Mouse (Mus musculus) stomach, embryonic 14.5 days (tissue): Measurements from ENCODE around the gene 4930518I15Rik. TPM values are rescaled to one million over a fixed set of nuclear protein-coding genes. Genes with fewer than 3 reads are reported as not detected.
A peak's percentile ranks its signal among the peaks of the same experiment; 100 is the strongest.

ENCODE experiments used
- ATAC-seq: fragments of 200-750 bp; cut with Nextera tagmentation; 2 replicates; pipeline ENCODE4 v1.8.0; 2017; ENCODE audit warnings: low read depth, moderate TSS enrichment; ENCODE audit not compliant: insufficient number of reproducible peaks, insufficient read depth, low FRiP score
- H3K27ac ChIP-seq: fragments of 300-500 bp; sonication (generic); 2 replicates; pipeline ENCODE4 v1.5.1; 2014; ENCODE audit warnings: mild to moderate bottlenecking, low read length, moderate library complexity, mixed read lengths
- H3K27me3 ChIP-seq: fragments of 300-500 bp; sonication (generic); 2 replicates; pipeline ENCODE4 v1.6.1; 2014; ENCODE audit warnings: low read length, control low read depth, mixed read lengths; ENCODE audit not compliant: control insufficient read depth, insufficient read depth
- H3K36me3 ChIP-seq: fragments of 300-500 bp; sonication (generic); 2 replicates; pipeline ENCODE4 v1.6.1; 2014; ENCODE audit warnings: mild to moderate bottlenecking, control low read depth, low read length, moderate library complexity, mixed read lengths; ENCODE audit not compliant: control insufficient read depth, insufficient read depth
- H3K4me1 ChIP-seq: fragments of 300-500 bp; sonication (generic); 2 replicates; pipeline ENCODE4 v1.6.1; 2014; ENCODE audit warnings: low read length, control low read depth, mixed read lengths; ENCODE audit not compliant: control insufficient read depth, insufficient read depth
- H3K4me2 ChIP-seq: fragments of 300-500 bp; sonication (generic); replicated peaks from 2 replicates; pipeline ENCODE4 v1.6.1; 2014; ENCODE audit warnings: low read depth, low read length, control low read depth
- H3K4me3 ChIP-seq: fragments of 300-500 bp; sonication (generic); 2 replicates; pipeline ENCODE4 v1.5.1; 2014; ENCODE audit warnings: low read depth, low read length, control low read depth
- H3K9ac ChIP-seq: fragments of 300-500 bp; sonication (generic); replicated peaks from 2 replicates; pipeline ENCODE4 v1.6.1; 2014; ENCODE audit warnings: low read depth, mild to moderate bottlenecking, control low read depth, low read length, moderate library complexity, mixed read lengths
- H3K9me3 ChIP-seq: fragments of 300-500 bp; sonication (generic); 2 replicates; pipeline ENCODE4 v1.6.1; 2016; ENCODE audit warnings: low read depth, low read length, control low read depth; ENCODE audit not compliant: control insufficient read depth
- WGBS: fragments of 180-500 bp; shearing (Covaris S2); extraction: QIAGEN DNeasy Blood & Tissue Kit; methylation state at CpG from one replicate; pipeline ENCODE4 v1.1.7; 2014; 5-methylcytosine and 5-hydroxymethylcytosine counted together
- polyA plus RNA-seq: library from polyadenylated mRNA; unstranded; fragments of >200 nt; fragmentation: Nextera tagmentation; extraction: Ambion mirVana; gene quantifications from 2 replicates; pipeline ENCODE4 v1.2.1, GENCODE M21; 2014

Gene 4930518I15Rik
- polyA plus RNA-seq, 1 experiment from 2014 or later, result 9.1 TPM

- Histone ChIP-seq H3K4me1 (peaks cover 54% of the 10 kb centered on the region), H3K4me2 (peak overlapping the region; percentile 71), H3K27ac (peak overlapping the region; percentile 40; the same call in 1 of the 2 replicates), H3K9ac (no peak overlapping the region), H3K4me3 (no peak overlapping the region), H3K27me3 (no peaks in the 10 kb centered on the region), H3K9me3 (no peaks in the 10 kb centered on the region), H3K36me3 (peaks cover 38% of the 10 kb centered on the region)
- no peak for ATAC-seq
- 62% methylated on average over 10 of the region's 10 CpGs for WGBS
These were observed 14.4 kb downstream of the 4930518I15Rik start for GRCm38 (mm10) chr2:156843331-156843730.

- ATAC-seq, result no peak
- H3K36me3 ChIP-seq, result peaks cover 32% of the 10 kb centered on the region
- peak overlapping the region; percentile 92 for H3K4me3 ChIP-seq
- H3K9me3 ChIP-seq, result no peaks in the 10 kb centered on the region
- peak overlapping the region; percentile 71 for H3K4me2 ChIP-seq
- H3K27me3 ChIP-seq, result no peaks in the 10 kb centered on the region
- peak overlapping the region; percentile 98 for H3K27ac ChIP-seq
- peaks cover 52% of the 10 kb centered on the region for H3K4me1 ChIP-seq
- 7% methylated on average over 11 of the region's 11 CpGs for WGBS
- no peak overlapping the region; the same call in 1 of the 2 replicates for H3K9ac ChIP-seq
These were observed 15.0 kb downstream of the 4930518I15Rik start for GRCm38 (mm10) chr2:156842711-156843110.

GRCm38 (mm10) chr2:156841841-156842706 lies 15.7 kb downstream of the 4930518I15Rik start:
- peak; percentile 0; the same call in 1 of the 2 replicates for ATAC-seq
- H3K36me3 ChIP-seq, result peaks cover 26% of the 10 kb centered on the region
- H3K4me2 ChIP-seq, result peak overlapping the region; percentile 71
- no peaks in the 10 kb centered on the region for H3K27me3 ChIP-seq
- peaks cover 50% of the 10 kb centered on the region for H3K4me1 ChIP-seq
- H3K27ac ChIP-seq, result peak overlapping the region; percentile 98
- 2% methylated on average over 20 of the region's 20 CpGs for WGBS
- peak overlapping the region; percentile 86 for H3K9ac ChIP-seq
- H3K4me3 ChIP-seq, result peak overlapping the region; percentile 92
- H3K9me3 ChIP-seq, result no peaks in the 10 kb centered on the region

GRCm38 (mm10) chr2:156841028-156841840 lies 16.5 kb downstream of the 4930518I15Rik start:
- Histone ChIP-seq H3K36me3 (peaks cover 25% of the 10 kb centered on the region), H3K27ac (peak overlapping the region; percentile 98), H3K4me1 (peaks cover 50% of the 10 kb centered on the region), H3K9ac (peak overlapping the region; percentile 86), H3K4me3 (peak overlapping the region; percentile 92), H3K9me3 (no peaks in the 10 kb centered on the region), H3K4me2 (peak overlapping the region; percentile 71), H3K27me3 (no peaks in the 10 kb centered on the region)
- under 1% methylated on average over 41 of the region's 42 CpGs for WGBS
- peak; percentile 8; the same call in 1 of the 2 replicates for ATAC-seq

GRCm38 (mm10) chr2:156840301-156841027 lies 17.3 kb downstream of the 4930518I15Rik start:
- peak; percentile 28 for ATAC-seq
- peak overlapping the region; percentile 92 for H3K4me3 ChIP-seq
- H3K4me1 ChIP-seq, result peaks cover 48% of the 10 kb centered on the region
- no peaks in the 10 kb centered on the region for H3K27me3 ChIP-seq
- WGBS, result under 1% methylated on average over 66 of the region's 79 CpGs
- peak overlapping the region; percentile 98 for H3K27ac ChIP-seq
- no peaks in the 10 kb centered on the region for H3K9me3 ChIP-seq
- peak overlapping the region; percentile 71 for H3K4me2 ChIP-seq
- peak overlapping the region; percentile 86 for H3K9ac ChIP-seq
- peaks cover 20% of the 10 kb centered on the region for H3K36me3 ChIP-seq

GRCm38 (mm10) chr2:156839319-156840191 lies 18.2 kb downstream of the 4930518I15Rik start, which contains the start of gene Tgif2:
Gene Tgif2 (plus strand): TSS chr2:156840007.
- Histone ChIP-seq H3K27ac (peak within 1 kb of the TSS; percentile 98), H3K4me1 (peaks cover 39% of the 10 kb centered on the region), H3K4me2 (peak within 1 kb of the TSS; percentile 71), H3K9me3 (no peaks in the 10 kb centered on the region), H3K36me3 (peaks cover 14% of the 10 kb centered on the region; the same call in 1 of the 2 replicates), H3K9ac (peak within 1 kb of the TSS; percentile 86), H3K27me3 (no peaks in the 10 kb centered on the region), H3K4me3 (peak within 1 kb of the TSS; percentile 92)
- WGBS, result 2% methylated on average over 43 of the region's 61 CpGs
- peak; percentile 87 for ATAC-seq

GRCm38 (mm10) chr2:156838839-156839238 lies 18.9 kb downstream of the 4930518I15Rik start:
- no peak for ATAC-seq
- Histone ChIP-seq H3K27ac (peak overlapping the region; percentile 98), H3K27me3 (no peaks in the 10 kb centered on the region), H3K4me2 (peak overlapping the region; percentile 71), H3K4me1 (peaks cover 32% of the 10 kb centered on the region), H3K4me3 (peak overlapping the region; percentile 92), H3K9me3 (no peaks in the 10 kb centered on the region), H3K36me3 (peaks cover 18% of the 10 kb centered on the region; the same call in 1 of the 2 replicates), H3K9ac (peak overlapping the region; percentile 47; the same call in 1 of the 2 replicates)
- 60% methylated on average over 6 of the region's 6 CpGs for WGBS
